Mouse (Mus musculus): ENCODE measurements at regions not wholly inside any gene's neighbourhood (a gene's known extent, or its start where the extent isn't known, plus 50 kb on each side); places are given as distances from the start of the nearest gene placed in this dataset.

DNA sequence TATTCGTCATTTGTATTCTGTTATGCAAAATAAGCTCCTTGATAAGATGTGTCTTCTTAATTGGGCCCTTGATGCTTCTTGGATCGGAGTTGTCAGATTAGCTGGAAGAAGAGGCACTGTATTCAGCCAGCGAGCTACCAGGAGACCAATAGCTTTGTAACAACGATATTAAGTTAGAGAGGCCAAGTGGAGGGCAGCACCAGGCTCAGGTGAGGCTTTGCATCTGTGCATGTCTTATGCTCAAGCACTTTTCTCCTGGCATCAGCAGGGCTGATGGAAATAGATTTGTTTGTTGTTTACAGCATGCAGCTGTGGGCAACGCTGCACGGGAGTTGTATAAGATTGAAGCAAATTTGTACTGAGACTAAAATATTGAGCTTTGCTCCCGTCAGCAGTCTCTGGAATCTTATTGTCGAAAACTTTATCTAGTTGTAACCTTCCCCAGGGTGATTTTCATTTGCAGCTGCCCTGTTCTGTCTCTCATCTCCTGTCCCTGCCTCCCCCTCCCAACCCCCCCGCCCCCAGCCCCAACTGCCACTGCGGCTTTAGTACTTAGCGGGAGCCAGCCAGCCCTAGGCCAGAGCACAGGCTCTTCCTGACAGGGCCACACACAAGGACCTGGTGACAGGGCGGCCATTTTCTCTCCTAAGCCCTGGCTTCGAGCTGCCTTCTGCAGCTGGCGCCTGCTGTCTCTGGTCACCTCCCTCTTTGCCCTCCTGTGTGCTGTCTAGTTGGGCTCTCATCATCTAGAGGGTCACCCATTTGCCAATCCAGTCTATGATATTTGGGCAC, 247.3 kb downstream of the Tshz3 start:
- peak; percentile 43 for DNase-seq

DNA sequence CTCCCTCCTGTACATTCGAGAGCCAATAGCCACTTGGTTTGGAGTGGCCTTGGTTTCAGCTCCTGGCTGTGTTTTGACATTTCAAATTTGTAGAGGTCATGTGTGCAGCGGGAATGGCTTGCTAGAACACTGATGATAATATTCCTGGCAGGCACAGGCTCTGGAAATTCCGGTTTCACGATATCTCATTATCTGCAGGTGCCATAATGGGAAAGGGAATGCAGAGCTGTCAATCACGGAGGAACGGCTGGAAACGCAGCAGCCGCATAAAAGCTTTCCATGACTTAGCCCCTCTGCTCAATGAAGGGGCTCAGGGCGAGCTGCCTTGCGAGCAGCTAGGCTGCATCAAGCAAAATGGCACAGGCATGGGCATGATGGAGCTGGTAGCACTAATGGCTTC, 251.6 kb downstream of the Tshz3 start:
- DNase-seq: no peak

DNA sequence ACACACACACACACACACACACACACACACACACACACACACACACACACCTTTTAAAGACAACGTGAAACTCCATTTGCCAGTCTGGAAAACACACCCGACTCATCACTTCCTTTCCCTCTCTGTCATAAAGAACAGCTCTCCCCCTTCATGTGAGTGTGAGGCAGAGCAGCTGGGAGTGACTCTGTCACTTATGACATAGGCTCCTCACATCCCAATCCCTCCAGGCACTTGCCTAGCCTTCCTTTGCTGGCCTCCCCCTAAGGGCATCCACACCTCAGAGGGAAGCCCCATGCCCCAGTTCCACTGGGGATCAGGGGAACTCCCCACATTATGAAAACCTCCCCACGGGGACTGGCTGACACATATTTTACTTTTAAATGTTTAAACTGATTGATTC, 257.5 kb downstream of the Tshz3 start:
- no peak for DNase-seq

GRCm38 (mm10) chr7:36958255-36958654, 260.3 kb downstream of the Tshz3 start:
- DNase-seq: no peak

GRCm38 (mm10) chr7:36971772-36972171, 273.9 kb downstream of the Tshz3 start:
- no peak for DNase-seq

DNA sequence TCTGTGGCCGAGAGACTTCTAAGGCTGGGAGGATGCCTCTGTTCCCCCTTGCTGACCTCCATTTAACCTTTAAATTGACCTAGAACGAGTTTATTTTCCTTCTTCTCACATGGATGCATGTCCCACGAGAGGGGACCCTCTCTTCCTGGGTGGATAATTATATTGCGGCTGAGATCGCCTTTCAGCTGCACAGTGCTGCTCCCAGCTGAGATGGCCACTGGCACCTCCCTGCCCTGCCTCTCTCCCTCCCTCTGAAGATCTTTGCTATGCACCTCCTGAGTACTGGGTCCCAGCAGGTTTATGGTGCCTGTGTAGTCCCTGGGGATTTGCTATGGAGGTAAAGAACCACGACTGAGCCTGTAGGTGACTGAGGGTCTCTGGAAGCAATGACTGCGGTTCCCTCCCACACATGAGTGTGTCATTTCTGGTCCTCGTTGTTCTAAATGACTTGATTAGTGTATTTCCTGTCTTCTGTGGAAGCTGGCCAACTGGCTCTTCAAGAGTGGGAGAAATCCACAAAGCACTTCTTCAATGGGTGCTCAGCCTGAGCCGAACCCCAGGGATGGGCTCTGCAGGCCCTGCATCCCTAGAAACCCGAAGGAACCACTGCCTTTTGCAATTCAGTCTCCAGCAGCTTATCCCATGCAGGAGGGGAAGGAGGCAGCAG, 275.9 kb downstream of the Tshz3 start:
- no peak for DNase-seq

DNA sequence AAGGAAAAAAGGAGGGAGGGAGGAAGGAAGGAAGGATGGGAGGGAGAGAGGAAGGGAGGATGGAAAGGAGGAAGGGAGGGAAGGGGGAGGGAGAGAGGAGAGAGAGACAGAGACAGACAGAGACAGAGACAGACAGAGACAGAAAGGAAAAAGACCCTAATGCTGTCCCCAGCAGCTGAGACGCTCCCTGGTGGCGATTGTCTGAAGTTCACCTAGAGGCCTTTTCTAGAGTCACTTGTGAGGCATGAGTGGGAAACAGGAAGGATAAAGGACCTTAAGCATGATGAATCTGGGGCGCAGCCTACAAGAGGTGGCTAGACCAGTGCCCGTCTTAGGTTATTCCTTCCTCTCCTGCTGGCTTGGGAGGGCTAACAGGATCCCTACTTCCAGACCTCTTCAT, 276.7 kb downstream of the Tshz3 start:
- DNase-seq: peak; percentile 60

DNA sequence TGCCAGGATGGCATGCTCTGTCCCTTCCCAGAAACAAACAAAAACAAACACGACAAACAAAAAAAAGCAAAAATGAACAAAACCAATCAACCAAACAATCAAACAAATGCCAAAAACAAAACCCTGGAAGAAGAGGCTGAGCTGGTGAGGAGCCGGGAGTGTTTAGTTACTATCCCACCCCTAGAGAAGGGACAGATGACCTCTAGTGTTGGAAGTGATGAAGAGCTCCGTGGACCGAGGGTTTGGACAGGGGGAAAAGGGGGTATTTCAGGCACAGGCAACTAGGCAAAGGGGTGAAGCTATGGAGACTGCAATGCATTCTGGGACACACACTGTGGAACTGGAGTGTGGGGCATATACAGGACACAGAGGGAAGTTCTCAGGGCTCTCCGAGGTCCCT, 277.6 kb downstream of the Tshz3 start:
- DNase-seq: peak; percentile 61

DNA sequence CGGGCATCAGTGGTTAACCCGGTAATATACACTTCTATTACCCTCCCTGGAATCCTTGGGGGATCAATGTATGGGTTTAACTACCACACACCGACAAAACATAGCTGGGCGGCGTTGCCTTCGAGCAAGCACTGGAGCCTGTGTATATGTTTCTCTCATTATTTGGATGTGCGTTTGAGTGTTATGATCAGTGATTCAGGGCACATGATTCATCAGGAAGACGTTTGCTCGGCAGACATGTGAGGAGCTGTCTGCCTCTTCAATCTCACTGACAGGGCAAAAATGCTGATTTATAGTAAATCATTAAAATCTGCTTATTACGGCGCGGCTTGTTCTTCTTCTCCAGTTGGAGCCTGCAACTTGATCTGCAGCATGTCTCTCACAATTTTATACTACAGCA, 279.9 kb downstream of the Tshz3 start:
- DNase-seq: no peak

- no peak for DNase-seq
Observed at GRCm38 (mm10) chr7:36989380-36989779, 291.5 kb downstream of the Tshz3 start.

DNA sequence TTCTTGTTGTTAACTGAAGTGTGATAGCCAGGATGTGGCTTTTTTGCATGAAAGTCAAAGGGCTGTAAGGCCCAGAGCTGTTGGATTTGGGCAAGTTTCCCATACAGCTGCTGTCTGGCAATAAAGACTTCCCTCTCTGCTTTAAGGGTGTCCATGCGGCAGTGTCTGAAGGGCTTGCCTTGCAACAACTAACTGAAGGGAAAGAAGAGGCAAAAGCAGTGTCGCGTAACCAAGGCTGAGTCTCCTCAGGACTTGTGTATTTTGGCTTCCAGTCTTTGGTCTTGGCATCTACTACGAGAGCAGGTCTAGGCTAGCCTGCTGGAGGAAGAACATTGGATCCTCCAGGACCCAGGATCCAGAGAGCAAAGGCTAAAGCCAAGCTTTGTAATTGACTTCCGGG, 306.7 kb downstream of the Tshz3 start:
- no peak for DNase-seq

DNA sequence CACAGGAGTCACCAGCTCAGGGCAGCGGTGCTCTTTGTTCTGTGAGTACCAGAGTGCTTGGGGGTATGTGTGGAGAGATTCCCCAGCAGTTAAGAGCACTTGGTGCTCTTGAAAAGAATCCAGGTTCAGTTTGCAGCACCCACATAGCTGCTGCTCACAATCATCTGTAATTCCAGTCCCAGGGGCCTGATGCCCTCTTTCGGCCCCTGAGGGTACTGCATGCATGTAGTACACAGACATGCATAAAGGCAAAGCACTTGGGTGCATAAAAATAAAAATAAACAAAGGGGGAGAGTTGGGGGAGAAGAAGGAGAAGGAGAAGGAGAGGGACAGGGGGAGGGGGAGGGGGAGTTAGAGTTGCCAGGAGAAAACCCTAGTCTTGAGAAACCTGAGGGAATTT, 307.8 kb downstream of the Tshz3 start:
- no peak for DNase-seq

DNA sequence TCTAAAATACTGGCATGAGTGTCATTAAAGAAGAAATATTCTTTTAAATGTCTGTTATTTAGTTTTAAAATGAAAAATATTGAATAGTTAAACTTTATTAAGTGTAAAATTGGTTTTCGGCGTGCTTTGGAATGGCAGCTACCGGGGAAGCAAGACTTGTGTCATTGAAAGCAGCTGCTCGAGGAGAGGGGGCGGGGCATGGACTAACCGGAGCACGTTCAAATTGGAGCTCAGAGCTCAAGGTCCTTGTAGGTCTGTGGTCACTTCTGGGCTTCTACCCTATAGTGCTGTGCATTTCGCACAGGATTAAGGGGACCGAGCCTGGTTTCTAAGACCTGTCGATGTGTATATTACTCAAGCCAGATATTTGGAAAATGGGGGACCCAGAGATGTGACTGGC, 309.0 kb downstream of the Tshz3 start:
- peak; percentile 32 for DNase-seq

GRCm38 (mm10) chr7:37011180-37011754, 313.3 kb downstream of the Tshz3 start:
- DNase-seq: peak; percentile 77

DNA sequence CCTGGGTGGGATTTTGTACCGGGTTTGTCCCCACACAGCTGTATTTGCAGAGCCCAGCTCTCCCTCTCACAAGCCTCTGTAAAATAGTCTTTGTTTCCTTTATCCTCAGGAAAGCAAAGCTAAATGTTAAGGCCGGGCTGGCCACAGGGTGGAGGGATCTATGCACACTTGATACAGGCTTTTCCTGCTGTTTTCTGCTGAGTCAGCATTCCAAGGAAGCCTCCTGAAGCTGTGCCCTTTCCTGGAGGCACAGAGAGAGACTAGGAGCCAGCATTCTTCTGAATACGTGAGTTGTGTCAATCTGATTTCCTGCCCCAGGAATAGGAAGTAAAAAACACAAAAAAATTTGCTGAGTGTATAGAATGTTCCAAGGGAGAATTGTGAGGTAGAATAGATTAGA, 322.2 kb downstream of the Tshz3 start:
- peak; percentile 61 for DNase-seq

- no peak for DNase-seq
Observed at GRCm38 (mm10) chr7:37024501-37025025, 326.6 kb downstream of the Tshz3 start.

DNA sequence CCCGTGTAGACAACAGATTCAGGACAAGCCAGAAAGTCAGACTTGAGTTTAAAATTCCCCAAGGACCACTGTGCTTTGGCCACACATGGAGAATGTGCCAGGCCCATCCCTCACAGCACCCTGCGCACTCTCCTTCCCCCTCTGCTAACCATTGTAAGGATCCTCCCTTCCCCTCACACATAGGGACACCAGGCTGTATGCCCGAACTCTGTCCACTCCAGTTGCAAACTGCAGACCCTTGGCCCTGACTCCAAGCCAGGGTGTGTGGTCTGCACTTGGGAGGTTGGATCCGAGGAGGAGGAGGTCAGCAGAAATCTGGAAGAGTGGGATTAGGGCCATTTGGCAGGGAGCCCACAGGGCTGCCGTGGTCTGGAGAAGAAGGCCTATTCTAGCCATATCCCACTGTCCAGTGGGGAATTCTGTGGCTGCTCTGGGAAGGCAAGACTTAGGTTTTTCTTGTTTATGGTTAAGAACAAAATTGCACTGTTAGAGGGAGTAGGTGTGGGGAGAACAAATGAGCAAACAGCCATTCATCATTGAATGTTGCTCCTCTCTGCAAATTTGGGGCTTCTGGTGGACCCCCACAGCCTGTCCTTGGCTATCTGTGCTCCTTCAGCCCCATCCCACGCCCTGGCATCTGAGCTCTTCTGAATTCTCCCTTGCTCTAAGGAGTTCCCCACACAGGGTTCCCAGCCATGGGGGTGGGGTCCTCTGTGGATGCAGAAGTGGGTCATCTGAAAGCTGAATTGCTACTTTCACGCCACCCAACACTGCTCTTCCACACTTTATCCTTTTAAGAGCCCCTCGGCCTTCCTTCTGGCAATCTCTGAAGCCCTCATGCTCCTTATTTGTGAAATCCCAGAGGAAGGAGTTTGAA, 366.9 kb downstream of the Tshz3 start:
- DNase-seq: no peak

GRCm38 (mm10) chr7:37077698-37078097, 379.8 kb downstream of the Tshz3 start:
- no peak for DNase-seq

GRCm38 (mm10) chr7:37078140-37078539, 380.2 kb downstream of the Tshz3 start:
- no peak for DNase-seq

GRCm38 (mm10) chr7:37089726-37090125, 391.8 kb downstream of the Tshz3 start:
- no peak for DNase-seq

DNA sequence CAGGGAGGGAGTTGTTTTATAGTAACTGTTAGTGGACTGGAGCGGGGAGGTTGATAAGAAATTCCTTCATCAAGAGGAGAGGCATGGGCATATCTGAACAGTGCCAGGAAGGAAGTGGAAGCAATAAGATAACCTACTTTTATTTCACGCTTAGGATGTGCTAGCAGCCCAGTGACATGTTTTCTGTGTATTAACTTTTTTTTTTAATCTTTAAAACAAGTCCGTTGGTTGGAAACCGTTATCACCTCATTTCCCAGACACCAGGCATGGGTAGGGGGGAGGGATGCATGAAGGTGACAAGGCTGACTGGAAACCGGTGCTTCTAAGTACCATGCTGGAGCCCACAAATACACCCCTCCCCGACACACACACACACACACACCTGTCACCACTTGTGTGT, 394.7 kb downstream of the Tshz3 start:
- DNase-seq: no peak

- DNase-seq: no peak
Observed at GRCm38 (mm10) chr7:37093721-37094120, 395.8 kb downstream of the Tshz3 start.

DNA sequence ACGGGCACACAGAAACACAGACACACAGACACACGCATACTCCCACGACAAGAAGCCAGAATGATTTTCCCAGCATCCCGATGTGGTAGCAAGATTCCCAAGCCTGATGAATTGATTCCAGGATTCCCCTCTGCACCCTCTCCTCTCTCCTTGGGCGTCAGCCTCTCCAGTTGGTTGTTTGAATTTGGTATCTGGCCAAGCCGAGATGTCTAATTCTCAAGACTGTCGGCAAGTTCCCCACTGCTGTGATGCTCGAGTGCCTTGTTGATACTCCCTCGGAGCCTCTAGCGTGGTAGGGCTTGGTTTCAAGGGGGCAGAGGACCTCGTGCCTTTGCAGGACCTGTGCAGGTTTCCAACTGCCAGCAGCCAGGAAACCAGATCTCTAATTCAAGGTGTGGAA, 397.9 kb downstream of the Tshz3 start:
- DNase-seq: no peak

All from embryo, embryonic 11 days (tissue).